17 mouse cellular contexts compared by ENCODE assay signal in the genomic region with DNA sequence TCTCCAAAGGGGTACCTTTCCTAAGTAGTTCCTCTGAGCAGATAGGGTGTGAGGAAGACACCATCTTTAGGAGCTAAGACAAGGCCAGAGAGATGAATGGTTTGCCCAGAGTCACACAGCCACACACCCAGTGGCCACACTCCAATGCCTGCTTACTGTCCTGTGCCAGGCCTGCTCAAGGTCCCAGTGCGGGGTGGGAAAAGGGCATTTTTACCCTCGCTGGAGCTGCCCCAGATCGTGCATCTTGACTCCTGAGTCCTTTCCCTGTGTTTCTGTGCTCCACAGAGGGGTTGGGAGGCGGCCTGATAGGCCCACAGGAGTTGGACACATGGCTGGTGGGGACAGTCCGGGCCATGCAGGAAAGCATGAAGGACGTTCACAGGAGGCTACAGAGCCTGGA. TPM values are rescaled to one million over a fixed set of nuclear protein-coding genes. Genes with fewer than 3 reads are reported as not detected.
A peak's percentile ranks its signal among the peaks of the same experiment; 100 is the strongest.
DNase-seq lines count a peak whose midpoint lies in the region; ATAC-seq lines count a peak whose summit lies in the region.
"Had no signal": no experiment of that assay in that cellular context is flagged by ENCODE, and none has a peak within 500 bp of the region (broad histone marks: within the 10 kb centered on the region; RNA-seq: fewer than 3 reads in every experiment).

No protein-coding gene starts in this region.

- H3K9me3 ChIP-seq in intestine, embryonic 14.5 days (ENCODE audit: control insufficient read depth, low read length) = no peaks in the 10 kb centered on the region
- H3K9me3 ChIP-seq in intestine, embryonic 16.5 days (ENCODE audit: control insufficient read depth, low read length) = no peaks in the 10 kb centered on the region
- H3K9me3 ChIP-seq in liver, embryonic 15.5 days (replicated peaks) = no peaks in the 10 kb centered on the region
- H3K9me3 ChIP-seq: forebrain, embryonic 13.5 days; megakaryocyte, embryonic 14.5 days had no signal

- peak; percentile 40 for DNase-seq in cerebellum, adult 11-12 months
- no peak for DNase-seq in cerebellum, postnatal 36 days
- DNase-seq in intestine, embryonic 14.5 days (ENCODE audit: low spot score) = peak; percentile 45
- DNase-seq in lung, postnatal 36 days = no peak
- DNase-seq: B cell, adult 2 months; heart, postnatal 10 days; layer of hippocampus, postnatal 36 days; lung, embryonic 14.5 days; thymus, postnatal 4 days had no signal

- H3K4me2 ChIP-seq in intestine, embryonic 14.5 days (ENCODE audit: low read length) = no peak overlapping the region
- no peak overlapping the region for H3K4me2 ChIP-seq in intestine, embryonic 16.5 days (ENCODE audit: low read depth, low read length)
- peak overlapping the region; percentile 84 for H3K4me2 ChIP-seq in liver, embryonic 15.5 days
- H3K4me2 ChIP-seq: forebrain, embryonic 13.5 days; lung, embryonic 14.5 days had no signal

- ATAC-seq in intestine, embryonic 14.5 days (replicated peaks; ENCODE audit: low FRiP score, low TSS enrichment, low read depth) = no peak
- no peak for ATAC-seq in intestine, embryonic 16.5 days
- no peak for ATAC-seq in liver, embryonic 15.5 days (ENCODE audit: insufficient read depth)
- ATAC-seq: forebrain, embryonic 13.5 days; hindbrain, embryonic 16.5 days; midbrain, embryonic 16.5 days had no signal

- WGBS in intestine, embryonic 14.5 days = 81% methylated on average over 6 of the region's 6 CpGs
- WGBS in intestine, embryonic 16.5 days = 90% methylated on average over 6 of the region's 6 CpGs
- WGBS in liver, embryonic 15.5 days (ENCODE audit: insufficient replicate concordance) = 81% methylated on average over 6 of the region's 6 CpGs

- no peaks in the 10 kb centered on the region for H3K36me3 ChIP-seq in intestine, embryonic 14.5 days (ENCODE audit: control insufficient read depth, insufficient read depth, low read length)
- H3K36me3 ChIP-seq in intestine, embryonic 16.5 days (ENCODE audit: control insufficient read depth, insufficient read depth, low read length) = no peaks in the 10 kb centered on the region
- peaks cover 52% of the 10 kb centered on the region for H3K36me3 ChIP-seq in liver, embryonic 15.5 days (replicated peaks)

- H3K27me3 ChIP-seq in intestine, embryonic 14.5 days (replicated peaks; ENCODE audit: control insufficient read depth, insufficient read depth, low read length) = 0 out of 2 replicates have a peak, but pooled peaks cover 3% of the 10 kb centered on the region
- peaks cover 7% of the 10 kb centered on the region for H3K27me3 ChIP-seq in intestine, embryonic 16.5 days (replicated peaks; ENCODE audit: control insufficient read depth, insufficient read depth, low read length)
- H3K27me3 ChIP-seq in liver, embryonic 15.5 days = peaks cover 17% of the 10 kb centered on the region

- H3K27ac ChIP-seq in intestine, embryonic 14.5 days (ENCODE audit: low read depth) = no peak overlapping the region
- H3K27ac ChIP-seq in intestine, embryonic 16.5 days (ENCODE audit: low read length) = no peak overlapping the region
- H3K27ac ChIP-seq in brown adipose tissue, adult 24 weeks (replicated peaks; ENCODE audit: low read depth, low read length) = peak overlapping the region; percentile 40
- peak overlapping the region; percentile 98 for H3K27ac ChIP-seq in liver, embryonic 15.5 days (replicated peaks)
- H3K27ac ChIP-seq: forebrain, embryonic 13.5 days; stomach, postnatal 0 days had no signal

- peaks cover 11% of the 10 kb centered on the region; the same call in 1 of the 2 replicates for H3K4me1 ChIP-seq in intestine, embryonic 14.5 days (replicated peaks; ENCODE audit: control insufficient read depth, insufficient read depth, low read length)
- H3K4me1 ChIP-seq in intestine, embryonic 16.5 days (ENCODE audit: control insufficient read depth, insufficient read depth, low read length) = peaks cover 31% of the 10 kb centered on the region
- peaks cover 7% of the 10 kb centered on the region for H3K4me1 ChIP-seq in brown adipose tissue, adult 24 weeks (ENCODE audit: control insufficient read depth, insufficient read depth, insufficient read length, low read length)
- peaks cover 64% of the 10 kb centered on the region for H3K4me1 ChIP-seq in liver, embryonic 15.5 days (replicated peaks)

- no peak overlapping the region for H3K9ac ChIP-seq in intestine, embryonic 14.5 days (ENCODE audit: low read length)
- H3K9ac ChIP-seq in intestine, embryonic 16.5 days (ENCODE audit: low read depth, low read length) = no peak overlapping the region
- H3K9ac ChIP-seq in liver, embryonic 15.5 days = peak overlapping the region; percentile 74
- H3K9ac ChIP-seq: forebrain, embryonic 13.5 days; lung, embryonic 14.5 days had no signal

- H3K4me3 ChIP-seq in intestine, embryonic 14.5 days (ENCODE audit: low read depth, low read length) = no peak overlapping the region
- no peak overlapping the region for H3K4me3 ChIP-seq in intestine, embryonic 16.5 days (ENCODE audit: low read length)
- H3K4me3 ChIP-seq in brown adipose tissue, adult 24 weeks (ENCODE audit: insufficient read depth, low read depth, low read length) = peak overlapping the region; percentile 8; the same call in 1 of the 2 replicates
- peak overlapping the region; percentile 70 for H3K4me3 ChIP-seq in liver, embryonic 15.5 days (replicated peaks)
- H3K4me3 ChIP-seq: forebrain, embryonic 13.5 days; megakaryocyte, embryonic 14.5 days had no signal

RNA-seq across cellular contexts. Expression of gene Acbd4, which starts 4.3 kb away (rescaled TPM):
- 13.0 and 14.5 TPM in 2 replicates for polyA plus RNA-seq in intestine, embryonic 14.5 days (2014; fragmentation: Nextera tagmentation; extraction: Ambion mirVana)
- polyA plus RNA-seq in intestine, embryonic 16.5 days (2015; fragmentation: Nextera tagmentation; extraction: Ambion mirVana) = 30.4 and 32.5 TPM in 2 replicates
- polyA plus RNA-seq in brown adipose tissue, adult 24 weeks (2012; ENCODE audit: insufficient read depth, insufficient read length, missing spikeins) = 95.3 and 183 TPM in 2 replicates
- polyA plus RNA-seq in liver, embryonic 15.5 days (2015; fragmentation: Nextera tagmentation; extraction: Ambion mirVana) = 60.6 and 60.9 TPM in 2 replicates

RNA-seq across cellular contexts. Expression of gene Plcd3, which starts 4.4 kb away (rescaled TPM):
- 1.9 and 2.1 TPM in 2 replicates for polyA plus RNA-seq in intestine, embryonic 14.5 days (2014; fragmentation: Nextera tagmentation; extraction: Ambion mirVana)
- 2.1 and 2.3 TPM in 2 replicates for polyA plus RNA-seq in intestine, embryonic 16.5 days (2015; fragmentation: Nextera tagmentation; extraction: Ambion mirVana)
- polyA plus RNA-seq in brown adipose tissue, adult 24 weeks (2012; ENCODE audit: insufficient read depth, insufficient read length, missing spikeins) = 6.1 and 6.2 TPM in 2 replicates
- 0.31 and 0.45 TPM in 2 replicates for polyA plus RNA-seq in liver, embryonic 15.5 days (2015; fragmentation: Nextera tagmentation; extraction: Ambion mirVana)

RNA-seq across cellular contexts. Expression of gene Hexim1, which starts 10.2 kb away (rescaled TPM):
- 6.8 and 6.9 TPM in 2 replicates for polyA plus RNA-seq in intestine, embryonic 14.5 days (2014; fragmentation: Nextera tagmentation; extraction: Ambion mirVana)
- polyA plus RNA-seq in intestine, embryonic 16.5 days (2015; fragmentation: Nextera tagmentation; extraction: Ambion mirVana) = 4.2 and 4.6 TPM in 2 replicates
- polyA plus RNA-seq in brown adipose tissue, adult 24 weeks (2012; ENCODE audit: insufficient read depth, insufficient read length, missing spikeins) = 36.0 and 40.8 TPM in 2 replicates
- polyA plus RNA-seq in liver, embryonic 15.5 days (2015; fragmentation: Nextera tagmentation; extraction: Ambion mirVana) = 1.8 and 1.9 TPM in 2 replicates

RNA-seq across cellular contexts. Expression of gene Hexim2, which starts 26.4 kb away (rescaled TPM):
- 6.9 and 9.7 TPM in 2 replicates for polyA plus RNA-seq in intestine, embryonic 14.5 days (2014; fragmentation: Nextera tagmentation; extraction: Ambion mirVana)
- 5.8 TPM in 2 replicates for polyA plus RNA-seq in intestine, embryonic 16.5 days (2015; fragmentation: Nextera tagmentation; extraction: Ambion mirVana)
- polyA plus RNA-seq in brown adipose tissue, adult 24 weeks (2012; ENCODE audit: insufficient read depth, insufficient read length, missing spikeins) = 3.2 and 4.2 TPM in 2 replicates
- 4.2 and 4.7 TPM in 2 replicates for polyA plus RNA-seq in liver, embryonic 15.5 days (2015; fragmentation: Nextera tagmentation; extraction: Ambion mirVana)

Comparison
In these comparisons a context has a peak if more than half of its experiments do, and no peak if none do; other contexts are left out.
1. DNase-seq: peak in cerebellum, adult 11-12 months (single experiment) and intestine, embryonic 14.5 days (single experiment); none in cerebellum, postnatal 36 days (0 of 2) and lung, postnatal 36 days (single experiment).
2. H3K27ac ChIP-seq: peak in brown adipose tissue, adult 24 weeks (single experiment) and liver, embryonic 15.5 days (single experiment); none in intestine, embryonic 14.5 days (single experiment) and intestine, embryonic 16.5 days (single experiment).
3. H3K4me3 ChIP-seq: peak in brown adipose tissue, adult 24 weeks (single experiment) and liver, embryonic 15.5 days (single experiment); none in intestine, embryonic 14.5 days (single experiment) and intestine, embryonic 16.5 days (single experiment).